In genomic region chr17:35166352-35167035, GRCm38 (mm10) we compare ENCODE assay signal across 8 mouse cellular contexts. TPM values are rescaled to one million over a fixed set of nuclear protein-coding genes. Genes with fewer than 3 reads are reported as not detected.
DNase-seq lines count a peak whose midpoint lies in the region; ATAC-seq lines count a peak whose summit lies in the region.

No protein-coding gene starts in this region.

- peak; percentile 75 for DNase-seq in cerebellum, adult 8-10 months
- peak; percentile 59 to 60 for DNase-seq in heart, adult 9 months (ENCODE audit: low spot score in 2 of 2)
- peak; percentile 49 for DNase-seq in liver, embryonic 13.5 days

- ATAC-seq in megakaryocyte, adult 5-6 weeks (ENCODE audit: poor library complexity, severe bottlenecking) = no peak
- no peak for ATAC-seq in kidney, embryonic 14.5 days (ENCODE audit: low FRiP score, low TSS enrichment)
- ATAC-seq in liver, embryonic 13.5 days (ENCODE audit: low read depth) = no peak
- ATAC-seq in neural tube, embryonic 14.5 days (ENCODE audit: low read depth) = peak; percentile 6; the same call in 1 of the 2 replicates
- ATAC-seq in granulocyte monocyte progenitor cell, adult 5-6 weeks (replicated peaks; ENCODE audit: poor library complexity, severe bottlenecking) = no peak

- no peaks in the 10 kb centered on the region for H3K9me3 ChIP-seq in megakaryocyte, embryonic 14.5 days
- no peaks in the 10 kb centered on the region for H3K9me3 ChIP-seq in kidney, embryonic 14.5 days (ENCODE audit: control insufficient read depth, low read length)
- H3K9me3 ChIP-seq in liver, embryonic 13.5 days (replicated peaks) = no peaks in the 10 kb centered on the region
- H3K9me3 ChIP-seq in neural tube, embryonic 14.5 days (ENCODE audit: control insufficient read depth, low read length) = no peaks in the 10 kb centered on the region

- peaks cover 51% of the 10 kb centered on the region for H3K4me1 ChIP-seq in megakaryocyte, embryonic 14.5 days
- H3K4me1 ChIP-seq in kidney, embryonic 14.5 days (ENCODE audit: control insufficient read depth, insufficient read depth, low read length) = peaks cover 18% of the 10 kb centered on the region; the same call in 1 of the 2 replicates
- peaks cover 35% of the 10 kb centered on the region for H3K4me1 ChIP-seq in liver, embryonic 13.5 days (replicated peaks)
- H3K4me1 ChIP-seq in neural tube, embryonic 14.5 days (ENCODE audit: control insufficient read depth, insufficient read depth, low read length) = peaks cover 26% of the 10 kb centered on the region

- H3K27me3 ChIP-seq in megakaryocyte, embryonic 14.5 days (replicated peaks) = no peaks in the 10 kb centered on the region
- no peaks in the 10 kb centered on the region for H3K27me3 ChIP-seq in kidney, embryonic 14.5 days (ENCODE audit: control insufficient read depth, insufficient read depth, low read length)
- H3K27me3 ChIP-seq in liver, embryonic 13.5 days = no peaks in the 10 kb centered on the region
- H3K27me3 ChIP-seq in neural tube, embryonic 14.5 days (ENCODE audit: control insufficient read depth, insufficient read depth, low read length) = no peaks in the 10 kb centered on the region

- H3K4me3 ChIP-seq in megakaryocyte, embryonic 14.5 days (replicated peaks) = peak overlapping the region; percentile 96
- H3K4me3 ChIP-seq in kidney, embryonic 14.5 days (ENCODE audit: low read length) = peak overlapping the region; percentile 87; the same call in 1 of the 2 replicates
- no peak overlapping the region for H3K4me3 ChIP-seq in liver, embryonic 13.5 days (replicated peaks)
- peak overlapping the region; percentile 89; the same call in 1 of the 2 replicates for H3K4me3 ChIP-seq in neural tube, embryonic 14.5 days (ENCODE audit: low read depth, low read length)

- no peak overlapping the region for H3K9ac ChIP-seq in kidney, embryonic 14.5 days (ENCODE audit: low read depth, low read length)
- H3K9ac ChIP-seq in liver, embryonic 13.5 days = no peak overlapping the region
- H3K9ac ChIP-seq in neural tube, embryonic 14.5 days (replicated peaks; ENCODE audit: low read depth, low read length) = peak overlapping the region; percentile 54

- peaks cover 25% of the 10 kb centered on the region for H3K36me3 ChIP-seq in megakaryocyte, embryonic 14.5 days (replicated peaks; ENCODE audit: low read length)
- peaks cover 12% of the 10 kb centered on the region for H3K36me3 ChIP-seq in kidney, embryonic 14.5 days (ENCODE audit: control insufficient read depth, insufficient read depth, low read length)
- H3K36me3 ChIP-seq in liver, embryonic 13.5 days = peaks cover 16% of the 10 kb centered on the region
- peaks cover 5% of the 10 kb centered on the region; the same call in 1 of the 2 replicates for H3K36me3 ChIP-seq in neural tube, embryonic 14.5 days (ENCODE audit: control insufficient read depth, insufficient read depth, low read length)

- peak overlapping the region; percentile 48; the same call in 1 of the 2 replicates for H3K4me2 ChIP-seq in kidney, embryonic 14.5 days (replicated peaks; ENCODE audit: low read depth, low read length)
- H3K4me2 ChIP-seq in liver, embryonic 13.5 days = 0 out of 2 replicates have a peak overlapping the region, but pooled peaks have one; percentile 90
- H3K4me2 ChIP-seq in neural tube, embryonic 14.5 days (ENCODE audit: low read depth, low read length) = peak overlapping the region; percentile 71

- 58% methylated on average over 8 of the region's 8 CpGs for WGBS in kidney, embryonic 14.5 days
- 69% methylated on average over 8 of the region's 8 CpGs for WGBS in liver, embryonic 13.5 days (ENCODE audit: insufficient replicate concordance)
- WGBS in neural tube, embryonic 14.5 days = 48% methylated on average over 8 of the region's 8 CpGs

- peak overlapping the region; percentile 96; the same call in 1 of the 2 replicates for H3K27ac ChIP-seq in kidney, embryonic 14.5 days (ENCODE audit: low read depth, low read length)
- no peak overlapping the region for H3K27ac ChIP-seq in liver, embryonic 13.5 days
- peak overlapping the region; percentile 88 for H3K27ac ChIP-seq in neural tube, embryonic 14.5 days (ENCODE audit: low read depth, low read length)

RNA-seq across cellular contexts. Expression of gene Prrc2a, which starts 1.8 kb away (rescaled TPM):
- polyA plus RNA-seq in megakaryocyte, embryonic 14.5 days (2012; ENCODE audit: insufficient read depth, low replicate concordance) = 1,080 and 3,273 TPM in 2 replicates
- 144 and 172 TPM in 2 replicates for total RNA-seq in megakaryocyte, adult 5-6 weeks (2015)
- total RNA-seq in megakaryocyte, adult 5-6 weeks (2017) = 35.8 and 60.6 TPM in 2 replicates
- polyA plus RNA-seq in kidney, embryonic 14.5 days (2014; fragmentation: Nextera tagmentation; extraction: Ambion mirVana) = 248 and 262 TPM in 2 replicates
- polyA plus RNA-seq in liver, embryonic 13.5 days (2015; fragmentation: Nextera tagmentation; extraction: Ambion mirVana) = 45.1 and 51.5 TPM in 2 replicates
- polyA plus RNA-seq in neural tube, embryonic 14.5 days (2014; fragmentation: Nextera tagmentation; extraction: Ambion mirVana) = 181 and 195 TPM in 2 replicates
- 254 and 306 TPM in 2 replicates for total RNA-seq in granulocyte monocyte progenitor cell, adult 5-6 weeks (2014; fragmentation: Nextera tagmentation)
- 43.2 and 67.9 TPM in 2 replicates for total RNA-seq in granulocyte monocyte progenitor cell, adult 5-6 weeks (2017)

RNA-seq across cellular contexts. Expression of gene Aif1, which starts 9.4 kb away (rescaled TPM):
- 2.5 and 22.3 TPM in 2 replicates for polyA plus RNA-seq in megakaryocyte, embryonic 14.5 days (2012; ENCODE audit: insufficient read depth, low replicate concordance)
- total RNA-seq in megakaryocyte, adult 5-6 weeks (2015) = 78.7 and 81.4 TPM in 2 replicates
- total RNA-seq in megakaryocyte, adult 5-6 weeks (2017) = 103 and 120 TPM in 2 replicates
- 9.7 and 10.9 TPM in 2 replicates for polyA plus RNA-seq in kidney, embryonic 14.5 days (2014; fragmentation: Nextera tagmentation; extraction: Ambion mirVana)
- polyA plus RNA-seq in liver, embryonic 13.5 days (2015; fragmentation: Nextera tagmentation; extraction: Ambion mirVana) = 17.4 and 18.5 TPM in 2 replicates
- polyA plus RNA-seq in neural tube, embryonic 14.5 days (2014; fragmentation: Nextera tagmentation; extraction: Ambion mirVana) = 6.7 and 10.7 TPM in 2 replicates
- total RNA-seq in granulocyte monocyte progenitor cell, adult 5-6 weeks (2014; fragmentation: Nextera tagmentation) = 15.1 and 20.8 TPM in 2 replicates
- total RNA-seq in granulocyte monocyte progenitor cell, adult 5-6 weeks (2017) = 7.8 and 14.3 TPM in 2 replicates

RNA-seq across cellular contexts. Expression of gene Lst1, which starts 21.7 kb away (rescaled TPM):
- polyA plus RNA-seq in megakaryocyte, embryonic 14.5 days (2012; ENCODE audit: insufficient read depth, low replicate concordance) = 5.9 and 24.8 TPM in 2 replicates
- total RNA-seq in megakaryocyte, adult 5-6 weeks (2015) = 425 and 434 TPM in 2 replicates
- 495 and 596 TPM in 2 replicates for total RNA-seq in megakaryocyte, adult 5-6 weeks (2017)
- 12.2 and 15.9 TPM in 2 replicates for polyA plus RNA-seq in kidney, embryonic 14.5 days (2014; fragmentation: Nextera tagmentation; extraction: Ambion mirVana)
- polyA plus RNA-seq in liver, embryonic 13.5 days (2015; fragmentation: Nextera tagmentation; extraction: Ambion mirVana) = 21.6 and 29.0 TPM in 2 replicates
- 3.7 and 8.8 TPM in 2 replicates for polyA plus RNA-seq in neural tube, embryonic 14.5 days (2014; fragmentation: Nextera tagmentation; extraction: Ambion mirVana)
- 78.7 and 89.0 TPM in 2 replicates for total RNA-seq in granulocyte monocyte progenitor cell, adult 5-6 weeks (2014; fragmentation: Nextera tagmentation)
- 55.5 and 115 TPM in 2 replicates for total RNA-seq in granulocyte monocyte progenitor cell, adult 5-6 weeks (2017)

RNA-seq across cellular contexts. Expression of gene Ltb, which starts 27.7 kb away (rescaled TPM):
- 12.1 TPM in 1 of 2 replicates, not detected in the other for polyA plus RNA-seq in megakaryocyte, embryonic 14.5 days (2012; ENCODE audit: insufficient read depth, low replicate concordance)
- 11.7 and 13.3 TPM in 2 replicates for total RNA-seq in megakaryocyte, adult 5-6 weeks (2015)
- 7.3 and 11.2 TPM in 2 replicates for total RNA-seq in megakaryocyte, adult 5-6 weeks (2017)
- 0.34 and 1.4 TPM in 2 replicates for polyA plus RNA-seq in kidney, embryonic 14.5 days (2014; fragmentation: Nextera tagmentation; extraction: Ambion mirVana)
- 0.53 and 0.80 TPM in 2 replicates for polyA plus RNA-seq in liver, embryonic 13.5 days (2015; fragmentation: Nextera tagmentation; extraction: Ambion mirVana)
- polyA plus RNA-seq in neural tube, embryonic 14.5 days (2014; fragmentation: Nextera tagmentation; extraction: Ambion mirVana) = 0.31 and 0.62 TPM in 2 replicates
- total RNA-seq in granulocyte monocyte progenitor cell, adult 5-6 weeks (2014; fragmentation: Nextera tagmentation) = 1.6 TPM in 1 of 2 replicates, not detected in the other
- 0.41 and 0.99 TPM in 2 replicates for total RNA-seq in granulocyte monocyte progenitor cell, adult 5-6 weeks (2017)

RNA-seq across cellular contexts. Expression of gene Bag6, which starts 31.5 kb away (rescaled TPM):
- polyA plus RNA-seq in megakaryocyte, embryonic 14.5 days (2012; ENCODE audit: insufficient read depth, low replicate concordance) = 613 and 1,584 TPM in 2 replicates
- 87.9 and 91.7 TPM in 2 replicates for total RNA-seq in megakaryocyte, adult 5-6 weeks (2015)
- total RNA-seq in megakaryocyte, adult 5-6 weeks (2017) = 72.4 and 90.5 TPM in 2 replicates
- polyA plus RNA-seq in kidney, embryonic 14.5 days (2014; fragmentation: Nextera tagmentation; extraction: Ambion mirVana) = 82.6 and 99.0 TPM in 2 replicates
- polyA plus RNA-seq in liver, embryonic 13.5 days (2015; fragmentation: Nextera tagmentation; extraction: Ambion mirVana) = 22.4 and 27.4 TPM in 2 replicates
- polyA plus RNA-seq in neural tube, embryonic 14.5 days (2014; fragmentation: Nextera tagmentation; extraction: Ambion mirVana) = 88.3 and 102 TPM in 2 replicates
- total RNA-seq in granulocyte monocyte progenitor cell, adult 5-6 weeks (2014; fragmentation: Nextera tagmentation) = 93.9 and 111 TPM in 2 replicates
- 68.8 and 74.0 TPM in 2 replicates for total RNA-seq in granulocyte monocyte progenitor cell, adult 5-6 weeks (2017)
